Mouse (Mus musculus) frontal cortex, postnatal 36 days (tissue): ENCODE data around the gene Simc1.

Source experiments
- DNase-seq, 2 experiments: peaks; one replicate each; pipeline ENCODE4 v3.0.0; 2022; ENCODE audit warnings: low spot score in 2 of 2

Simc1 gene

DNA sequence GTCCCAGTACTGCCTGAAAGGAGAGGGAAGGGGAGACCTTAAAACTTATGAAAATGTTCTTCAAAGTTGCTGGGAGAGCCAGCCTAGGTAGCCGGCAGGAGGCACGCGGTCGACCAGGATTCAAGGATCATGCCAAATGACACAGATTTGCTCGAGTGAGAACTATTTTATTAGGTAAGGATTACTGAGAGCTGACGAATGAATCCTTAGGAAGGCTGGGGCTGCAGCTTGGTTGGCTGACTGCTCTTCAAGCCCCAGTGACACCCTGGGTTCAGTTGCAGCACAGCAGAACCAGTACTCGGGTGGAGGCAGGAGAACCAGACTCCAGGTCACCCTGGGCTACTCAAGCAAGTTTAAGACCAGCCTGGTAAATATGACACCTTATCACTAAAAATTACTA lies 44.5 kb downstream of the Simc1 start:
- DNase-seq = no peak

DNA sequence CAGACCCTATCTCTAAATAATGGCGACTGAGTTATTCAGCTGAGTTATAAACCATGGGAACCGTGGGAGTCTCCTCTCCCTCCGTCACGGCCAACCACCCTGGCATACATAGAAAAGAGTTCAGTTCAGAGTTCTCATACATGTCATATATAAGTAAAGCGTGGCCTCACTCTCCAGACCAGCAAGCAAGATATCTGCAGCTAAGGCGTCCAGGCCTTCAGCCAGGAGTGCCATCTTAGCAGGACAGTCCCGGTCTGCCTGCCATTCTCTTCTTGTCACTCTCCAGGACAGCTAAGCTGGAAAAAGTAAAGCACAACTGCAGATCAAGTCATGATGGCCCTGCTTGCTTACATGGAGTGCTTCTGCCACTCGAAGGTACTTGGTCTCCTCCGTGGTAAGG lies 52.6 kb downstream of the Simc1 start:
- DNase-seq = no peak

DNA sequence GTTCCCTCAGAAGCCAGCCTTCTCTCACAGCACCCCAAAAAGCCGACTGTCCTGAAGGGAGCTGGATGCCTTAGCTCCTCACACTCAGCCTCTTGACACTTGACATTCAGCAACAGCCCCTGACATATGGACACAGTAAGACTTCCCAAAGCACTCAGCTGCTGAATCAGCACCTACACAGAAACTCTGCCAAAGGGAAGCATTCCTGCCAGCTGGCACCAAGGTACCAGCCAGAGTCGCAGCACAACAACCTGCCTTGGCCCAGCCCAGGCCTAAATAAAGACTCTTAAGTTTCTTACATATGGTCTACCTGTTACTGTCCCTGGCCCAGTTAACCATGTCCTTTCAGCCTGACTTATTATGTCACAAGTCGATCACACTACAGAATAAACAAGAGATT lies 53.2 kb downstream of the Simc1 start:
- DNase-seq = peak; percentile 31 to 36

DNA sequence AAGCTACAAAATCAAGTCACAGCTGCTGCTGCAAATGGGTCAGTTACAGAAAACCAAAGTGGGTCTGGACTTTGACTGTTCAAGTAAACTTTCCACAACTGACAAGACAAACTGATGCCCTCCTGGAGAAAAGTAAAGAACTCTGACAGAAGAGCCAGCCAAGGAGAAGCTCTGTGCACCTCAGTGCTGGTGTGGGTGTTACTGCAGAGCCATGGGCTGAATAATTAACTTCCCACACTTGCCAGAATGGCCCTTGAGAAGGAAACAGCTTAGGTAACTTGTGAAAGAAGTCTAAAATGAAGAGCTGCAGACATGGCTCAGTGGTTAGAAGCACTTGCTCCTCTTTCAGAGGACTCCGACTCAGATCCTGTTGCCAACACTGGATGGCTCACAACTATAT lies 54.1 kb downstream of the Simc1 start:
- no peak for DNase-seq

DNA sequence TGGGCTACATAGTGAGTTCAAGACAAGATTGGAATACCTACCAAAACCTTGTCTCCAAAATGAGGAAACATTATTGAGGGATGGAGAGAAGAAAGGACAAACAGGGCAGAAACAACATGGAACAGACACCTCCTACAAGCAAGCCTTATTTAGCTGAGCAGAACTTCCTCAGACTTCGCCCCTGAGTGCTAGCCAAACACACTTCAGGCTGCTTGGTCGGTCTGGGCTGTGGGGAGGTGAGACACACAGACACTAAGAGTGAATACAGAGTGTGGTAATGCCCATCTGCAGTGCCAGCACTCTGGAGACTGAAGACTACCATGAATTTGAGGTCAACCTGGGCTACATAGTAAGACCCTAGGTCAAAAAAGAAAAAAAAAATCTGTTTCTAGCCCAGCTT lies 56.1 kb downstream of the Simc1 start:
- DNase-seq = no peak

DNA sequence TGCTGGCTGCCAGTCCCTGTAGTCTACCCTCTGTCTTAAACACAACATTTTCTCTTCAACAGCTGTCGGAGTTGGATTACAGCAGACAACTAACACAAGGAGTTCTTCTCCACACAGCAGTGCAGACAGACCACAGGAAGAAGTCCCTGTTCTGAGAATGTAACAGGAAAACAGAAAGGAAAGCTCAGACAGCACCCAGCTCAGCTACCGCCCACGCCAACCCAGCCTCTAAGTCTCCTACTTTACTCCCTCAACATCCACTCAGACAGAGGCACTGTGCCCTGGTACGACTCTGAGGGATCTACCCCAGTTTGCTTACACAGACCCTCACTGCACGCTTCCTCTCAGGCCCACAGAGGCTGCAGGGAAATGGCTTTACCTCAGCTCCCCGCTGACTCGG lies 57.0 kb downstream of the Simc1 start:
- peak; percentile 37 to 42 for DNase-seq

DNA sequence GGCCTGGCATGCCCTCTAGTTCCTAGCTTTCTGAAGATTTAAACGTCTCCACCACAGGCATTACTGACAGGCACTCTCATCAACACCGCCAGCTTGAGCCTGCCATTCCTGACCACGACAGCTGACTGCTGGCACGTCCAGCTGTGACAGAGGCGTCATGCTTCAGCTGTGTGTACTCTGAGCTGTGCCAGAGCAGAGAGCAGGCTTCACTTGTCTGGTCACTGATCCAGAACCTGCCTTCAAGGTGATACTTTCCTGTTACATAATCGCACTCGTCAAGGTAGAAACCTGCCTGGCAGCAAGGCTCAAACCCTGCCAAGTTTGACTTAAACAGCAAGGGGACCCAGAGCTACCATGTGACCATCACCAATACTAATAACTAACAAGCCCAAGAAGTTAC lies 59.0 kb downstream of the Simc1 start:
- no peak for DNase-seq

DNA sequence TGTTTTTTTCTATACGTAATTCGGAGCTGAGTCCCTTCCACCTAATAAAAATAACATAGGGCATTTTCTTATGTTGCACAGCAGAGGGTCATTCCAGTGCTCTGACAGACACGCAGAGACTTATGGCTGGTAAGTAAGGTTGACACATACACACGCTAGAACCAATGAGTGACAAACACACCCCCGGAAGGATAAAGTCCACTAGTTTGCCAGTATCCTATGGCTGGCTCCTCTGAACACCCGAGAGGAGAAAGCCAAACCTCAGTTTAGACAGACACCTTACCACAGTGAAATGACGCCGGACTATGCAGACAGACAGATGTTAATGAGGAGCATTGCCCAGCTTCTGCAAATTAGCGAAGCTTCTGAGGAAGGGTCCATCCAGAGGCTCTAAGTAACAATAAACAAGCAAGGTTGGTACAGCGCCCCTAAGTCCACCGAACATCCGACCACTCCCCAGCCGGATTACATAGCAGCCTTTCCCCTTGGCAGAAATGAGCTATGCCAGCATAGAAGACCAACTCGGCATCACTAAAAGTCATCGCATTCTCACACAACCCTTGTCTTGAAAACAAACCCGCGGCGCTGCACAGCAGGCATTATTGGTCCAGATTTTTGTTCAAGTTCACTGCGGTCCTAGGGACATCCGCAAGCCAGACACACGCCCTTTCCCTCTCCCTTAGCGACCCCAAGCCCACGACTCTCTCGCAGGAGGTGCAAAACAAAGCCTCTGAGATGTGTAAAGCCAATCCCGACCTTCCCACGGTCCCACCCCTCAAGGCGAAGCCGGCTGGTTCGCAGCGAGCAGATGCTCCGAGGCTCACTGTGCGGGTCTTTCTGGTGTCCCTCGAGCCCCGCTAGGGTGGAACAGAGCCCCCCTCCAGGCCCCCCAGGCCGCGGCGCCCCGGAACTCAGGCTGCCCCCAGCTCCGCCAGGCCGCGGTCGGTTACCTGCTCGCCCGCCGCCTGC lies 60.9 kb downstream of the Simc1 start:
- no peak for DNase-seq

DNA sequence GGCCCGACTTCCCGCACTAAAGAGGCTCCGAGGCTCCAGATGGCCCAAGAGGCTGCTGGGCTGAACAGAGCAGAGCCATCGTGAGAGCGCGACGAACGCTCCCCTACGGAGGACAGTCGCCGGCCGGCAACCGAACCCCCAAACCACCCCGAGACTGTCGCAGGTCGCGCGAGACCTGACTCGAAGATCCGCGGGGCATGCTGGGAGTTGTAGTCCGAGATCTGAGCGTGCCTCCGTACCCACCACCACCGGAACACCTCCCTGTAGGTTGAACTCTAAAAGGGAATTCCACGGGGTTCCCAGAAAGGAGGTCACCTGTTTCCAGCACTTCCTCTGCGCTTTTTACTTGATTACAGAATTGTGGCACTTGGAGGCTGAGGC lies 61.6 kb downstream of the Simc1 start, which contains the start of gene 4833439L19Rik:
TSS of gene 4833439L19Rik (minus strand) at position 235 of the 381 bp plus-strand sequence.
- peak; percentile 90 to 96 for DNase-seq

DNA sequence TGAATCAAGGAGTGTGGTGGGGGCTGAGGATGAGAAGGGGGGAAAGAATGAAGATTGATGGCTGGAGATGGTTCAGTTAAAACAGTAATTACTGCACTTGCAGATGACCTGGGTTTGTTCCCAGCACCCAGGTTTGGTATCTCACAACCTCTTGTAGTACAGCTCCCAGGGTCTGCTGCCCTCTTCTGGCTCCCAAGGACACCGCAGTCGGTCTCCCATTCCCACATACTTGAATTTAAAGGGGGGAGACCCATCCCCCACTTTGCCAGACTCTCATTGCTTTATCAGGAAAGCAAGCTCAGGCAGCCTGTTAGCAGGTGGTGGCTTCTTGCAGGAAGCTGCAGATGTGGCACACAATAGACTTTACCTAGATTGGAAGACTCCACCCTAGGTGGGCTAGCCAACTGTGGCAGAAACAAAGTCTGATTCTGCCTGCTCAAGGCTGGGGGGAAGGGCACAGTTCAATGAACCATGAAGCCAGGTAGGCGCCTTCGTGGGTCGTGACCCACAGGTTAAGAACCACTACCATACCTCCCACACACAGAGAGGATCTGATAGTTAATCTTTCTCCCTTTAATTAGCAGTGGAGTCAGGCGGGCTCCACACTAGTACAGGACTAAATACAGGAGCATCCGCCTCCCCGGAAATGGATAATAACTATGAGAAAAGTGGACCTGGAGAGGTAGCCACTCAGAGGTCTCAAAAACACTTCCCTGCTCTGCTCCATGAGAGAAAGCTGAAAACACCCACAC lies 62.2 kb downstream of the Simc1 start:
- DNase-seq = peak; percentile 31 to 41

DNA sequence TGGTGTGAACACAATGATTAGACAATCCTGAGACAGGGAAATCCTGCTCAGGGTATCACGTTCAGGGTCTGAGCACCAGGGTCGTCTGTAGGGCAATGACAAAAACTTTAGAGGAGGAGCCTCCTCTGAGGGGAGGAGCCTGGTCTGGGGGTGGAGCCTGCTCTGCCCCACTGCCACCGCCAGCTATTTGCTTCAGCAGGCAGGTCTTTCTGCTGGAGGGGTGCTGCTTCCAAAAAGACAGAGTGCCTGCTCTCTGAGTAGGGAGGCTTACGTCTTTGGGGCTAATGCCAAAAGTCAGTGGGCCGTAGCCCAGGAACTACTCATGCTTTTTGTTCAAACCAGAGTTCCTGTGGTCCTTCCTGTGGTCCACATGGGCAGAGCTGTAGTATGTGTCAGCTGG lies 64.8 kb downstream of the Simc1 start:
- no peak for DNase-seq

DNA sequence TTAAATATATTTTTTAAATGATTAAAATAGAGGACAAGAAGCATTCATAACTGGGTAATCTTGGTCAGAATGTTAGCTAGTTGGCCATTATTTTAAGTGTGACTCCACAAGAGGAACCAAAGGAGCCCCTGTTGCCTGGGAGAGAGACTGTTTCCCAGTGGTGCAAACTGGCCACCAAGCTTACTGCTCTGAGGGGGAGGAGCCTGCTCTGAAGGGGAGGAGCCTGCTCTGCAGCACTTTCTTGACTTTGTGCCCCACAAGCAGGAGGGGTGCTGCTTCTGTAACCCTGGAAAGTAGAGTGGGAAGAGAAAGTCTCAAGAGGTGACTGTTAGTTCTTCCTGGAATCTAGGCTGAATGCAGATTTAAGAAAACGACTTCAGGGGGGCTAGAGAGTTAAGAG lies 65.7 kb downstream of the Simc1 start:
- no peak for DNase-seq

DNA sequence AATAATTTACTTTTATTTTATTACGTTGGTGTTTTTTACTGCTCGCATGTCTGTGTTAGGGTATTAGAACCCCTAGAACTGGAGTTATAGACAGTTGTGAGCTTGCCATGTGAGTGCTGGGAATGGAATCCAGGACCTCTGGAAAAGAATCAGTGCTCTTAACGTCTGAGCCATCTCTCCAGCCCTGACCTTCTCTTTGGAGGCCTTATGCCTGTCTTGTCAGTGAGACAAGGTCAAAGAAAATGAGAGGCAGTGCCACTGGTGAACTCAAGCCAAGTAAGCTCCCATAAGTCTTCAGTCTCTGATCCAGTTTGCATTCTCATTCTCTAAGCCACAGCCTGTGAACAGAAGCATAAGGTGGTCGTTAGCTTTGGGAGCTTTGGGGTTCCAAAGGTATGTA lies 67.2 kb downstream of the Simc1 start:
- no peak for DNase-seq

DNA sequence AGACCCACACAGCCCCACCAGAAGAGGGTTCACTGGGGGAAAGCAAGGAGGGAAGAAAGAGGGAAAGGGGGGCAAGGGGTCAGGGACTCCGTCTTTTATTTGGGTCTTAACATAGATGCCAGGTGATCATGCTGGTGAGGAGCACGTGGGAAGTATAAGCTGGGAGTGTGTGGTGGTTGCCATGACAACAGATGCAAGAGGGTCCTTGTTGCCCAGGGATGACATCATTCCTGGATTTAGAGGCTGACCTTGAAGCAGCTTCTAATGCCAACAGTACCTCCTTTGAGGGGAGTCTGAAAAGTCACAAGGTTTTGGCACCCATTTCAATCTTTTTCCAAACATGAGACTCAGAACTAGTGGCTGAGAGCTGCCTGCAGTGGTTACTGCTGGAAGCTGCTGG lies 68.1 kb downstream of the Simc1 start:
- DNase-seq = no peak

DNA sequence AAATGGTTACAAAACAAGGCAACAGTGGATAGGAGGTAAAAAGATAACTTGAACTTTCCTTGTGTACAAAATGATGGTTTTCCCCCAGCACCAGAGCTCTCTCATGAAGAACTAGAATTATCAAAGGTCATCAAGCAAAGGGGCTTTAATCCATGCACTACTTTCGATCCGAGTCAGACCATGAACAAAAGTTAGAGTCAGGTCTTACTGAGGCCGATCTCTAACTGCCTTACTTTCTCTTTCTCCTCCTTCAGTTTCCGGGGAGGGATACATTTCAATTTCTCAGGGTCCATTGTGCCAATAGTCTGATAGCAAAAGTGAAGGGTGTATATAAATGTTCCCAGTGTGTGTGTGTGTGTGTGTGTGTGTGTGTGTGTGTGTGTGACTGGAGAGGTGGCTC lies 69.0 kb downstream of the Simc1 start:
- no peak for DNase-seq

DNA sequence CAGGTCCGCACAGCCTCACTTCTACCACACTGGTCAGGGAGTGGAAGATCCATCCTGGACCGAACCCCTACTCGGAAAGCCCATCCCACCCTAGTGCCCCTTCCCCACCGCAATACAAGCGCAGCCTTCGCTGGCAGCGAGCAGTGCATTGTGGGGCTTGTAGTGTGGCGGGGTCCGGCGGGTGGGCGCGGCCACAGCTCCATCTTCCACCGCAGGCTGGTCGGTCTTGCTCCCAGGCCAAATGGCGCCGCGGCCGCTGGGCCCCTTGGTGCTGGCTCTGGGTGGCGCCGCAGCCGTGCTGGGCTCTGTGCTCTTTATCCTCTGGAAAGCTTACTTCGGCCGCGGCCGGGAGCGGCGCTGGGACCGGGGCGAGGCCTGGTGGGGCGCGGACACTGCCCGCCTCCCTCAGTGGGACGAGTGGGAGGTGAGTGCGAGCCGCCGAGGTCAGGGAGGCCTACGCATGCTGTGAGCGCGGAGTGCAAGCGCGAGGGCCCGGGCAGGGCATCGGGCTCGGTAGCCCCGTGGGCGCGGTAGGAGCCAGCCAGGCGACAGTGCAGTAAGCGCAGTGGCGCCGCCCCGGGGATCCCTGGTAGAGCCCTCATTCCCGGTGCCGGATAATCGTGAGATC lies 71.4 kb downstream of the Simc1 start, which contains the start of gene Arl10:
TSS of gene Arl10 (plus strand) at position 162 of the 628 bp plus-strand sequence.
- DNase-seq = peak; percentile 62 to 75

DNA sequence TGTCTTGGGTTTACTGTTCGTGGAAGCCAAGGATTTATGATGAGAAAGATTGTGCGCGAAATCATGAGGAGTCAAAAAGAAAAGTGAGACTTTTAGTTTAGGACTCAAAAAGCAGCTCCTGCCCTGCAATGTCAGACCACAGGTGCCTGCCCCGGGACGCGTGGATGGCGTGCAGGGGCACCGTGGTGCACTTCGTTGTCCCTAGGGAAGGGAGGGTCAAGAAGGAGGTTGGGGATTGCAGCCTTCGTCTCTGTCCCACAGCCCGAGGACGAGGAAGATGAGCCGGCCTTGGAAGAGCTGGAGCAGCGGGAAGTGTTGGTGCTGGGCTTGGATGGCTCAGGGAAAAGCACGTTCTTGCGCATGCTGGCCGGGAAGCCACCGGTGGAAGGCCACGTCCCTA lies 71.9 kb downstream of the Simc1 start:
- DNase-seq = no peak

DNA sequence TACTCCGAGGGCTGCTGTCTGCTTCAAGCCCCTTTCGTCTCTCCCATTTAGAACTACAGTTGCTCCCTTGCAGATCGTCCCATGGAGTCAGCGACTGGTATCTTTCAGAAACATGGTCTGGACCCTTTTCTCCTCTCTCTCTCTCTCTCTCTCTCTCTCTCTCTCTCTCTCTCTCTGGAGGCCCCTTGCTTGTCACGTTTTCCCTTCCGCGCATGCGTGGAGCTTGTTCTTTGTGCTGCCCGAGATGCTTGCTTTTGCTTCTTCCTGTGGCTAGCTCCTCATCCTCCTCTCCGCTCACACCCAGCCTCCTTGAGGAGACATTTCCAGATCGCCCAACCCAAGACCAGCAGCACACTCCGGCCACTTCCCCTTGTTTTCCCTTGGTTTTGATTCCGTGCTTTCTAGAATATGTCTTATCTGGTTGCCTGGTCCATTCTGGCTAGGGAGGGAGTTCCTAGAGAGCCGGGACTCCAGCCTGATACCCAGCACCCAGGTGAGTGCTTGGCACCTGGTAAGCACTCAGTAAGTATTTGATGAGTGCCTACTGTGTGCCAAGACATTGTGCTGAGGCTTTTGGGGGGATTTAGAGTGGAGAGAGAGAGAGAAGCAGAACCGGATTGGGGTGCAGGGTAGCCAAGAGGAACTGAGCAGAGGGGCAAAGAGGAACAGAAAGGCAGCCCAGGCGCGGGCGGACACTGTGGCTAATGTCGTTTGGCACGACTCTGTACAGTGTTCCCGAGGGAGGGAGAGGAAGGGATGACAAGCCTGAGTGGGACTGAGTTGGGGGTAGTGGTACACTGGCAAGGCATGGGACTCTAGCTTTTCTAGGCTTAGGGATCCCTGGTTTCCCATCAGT lies 74.3 kb downstream of the Simc1 start:
- no peak for DNase-seq

DNA sequence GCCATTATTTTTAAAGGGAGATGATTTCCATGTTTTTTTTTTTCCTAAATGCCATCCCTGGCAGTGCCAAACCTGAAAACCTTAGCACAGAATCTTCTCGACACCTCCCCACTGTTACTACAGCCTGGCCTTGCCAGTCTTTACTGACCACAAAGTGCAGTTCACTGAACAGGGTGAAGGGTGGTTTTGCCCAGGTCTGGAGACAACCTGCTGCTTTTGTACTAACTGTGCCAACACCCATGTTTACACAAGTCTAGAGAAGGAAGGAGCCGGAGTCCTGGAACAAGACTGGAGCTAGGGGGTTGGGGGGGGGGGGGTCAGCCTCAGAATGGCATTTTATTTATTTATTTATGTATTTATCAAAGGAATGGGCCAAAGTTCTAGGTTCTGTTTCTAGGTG lies 77.8 kb downstream of the Simc1 start:
- DNase-seq = no peak

DNA sequence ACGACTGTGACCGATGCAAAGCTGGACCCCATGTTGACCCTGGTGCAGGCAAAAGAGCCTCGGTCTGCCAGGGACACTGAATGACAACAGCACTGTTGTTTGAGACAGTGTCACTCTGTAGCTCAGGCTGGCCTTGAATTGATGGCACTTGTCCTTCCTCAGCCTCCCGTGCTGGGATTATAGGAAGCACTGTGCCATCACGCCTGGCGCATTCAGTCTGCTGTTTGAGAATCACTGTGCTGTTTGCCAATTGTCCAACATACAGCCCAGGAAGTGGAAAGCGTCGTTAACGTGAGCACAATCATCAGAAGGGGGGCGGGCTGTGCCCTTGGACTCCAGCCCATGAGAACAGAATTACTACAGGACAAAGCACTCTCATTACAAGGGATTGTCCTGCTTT lies 78.5 kb downstream of the Simc1 start:
- no peak for DNase-seq

DNA sequence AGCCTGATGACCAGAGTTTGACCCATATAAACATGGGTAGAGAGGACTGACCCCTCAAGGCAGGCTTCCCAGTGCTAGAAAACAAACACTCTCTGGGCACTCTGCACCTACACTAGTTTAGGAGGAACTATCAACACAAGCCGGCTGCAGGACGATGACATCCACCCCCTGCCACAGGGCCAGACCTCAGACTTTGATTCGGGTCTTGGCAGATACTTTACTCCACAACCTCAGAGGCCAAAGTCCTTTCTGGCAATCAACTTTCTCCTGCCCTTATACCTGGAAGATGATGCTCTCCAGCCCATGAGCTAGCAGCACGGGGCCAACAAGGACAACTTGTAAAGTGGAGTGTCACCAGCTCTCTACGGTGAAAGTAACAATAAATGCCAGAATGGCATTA lies 79.3 kb downstream of the Simc1 start:
- no peak for DNase-seq
